Mouse (Mus musculus) CD4-positive, CD25-positive, alpha-beta regulatory T cell, adult 9 weeks (primary cell): Measurements from ENCODE around the gene Caskin1. TPM values are rescaled to one million over a fixed set of nuclear protein-coding genes. Genes with fewer than 3 reads are reported as not detected.

Experiments
- polyA plus RNA-seq: library from polyadenylated mRNA; unstranded; fragments of 100-300 nt; shearing (Covaris generic); gene quantifications from one replicate; pipeline ENCODE4 v1.2.1, GENCODE M21; 2017

The Caskin1 gene
- polyA plus RNA-seq, result 0.15 TPM

DNA sequence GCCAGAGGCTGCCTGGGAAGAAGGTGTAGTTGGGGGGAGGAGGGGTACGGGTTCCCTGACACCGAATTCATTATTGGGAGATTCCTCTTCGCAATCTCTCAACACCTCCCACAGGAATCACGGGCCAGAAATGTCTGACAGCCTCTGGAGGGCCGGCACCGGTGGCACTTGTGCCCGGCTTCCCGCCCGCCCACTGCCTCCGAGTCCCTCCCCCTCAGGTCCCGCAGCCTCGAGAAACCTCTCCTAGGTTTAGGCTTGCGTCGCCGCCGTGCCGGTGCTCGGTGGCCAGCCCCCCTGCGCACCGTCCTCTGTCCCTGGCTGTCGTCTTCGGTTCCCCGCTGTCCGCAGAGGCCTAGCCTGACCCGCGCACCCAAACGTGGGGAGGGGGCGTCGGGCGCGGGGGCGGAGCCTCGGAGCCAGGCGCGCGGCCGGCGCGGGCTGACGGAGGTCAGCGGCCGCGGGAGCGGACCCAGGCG is at the start of gene Caskin1:
Gene Caskin1 (plus strand): TSS at position 416 of the 476 bp plus-strand sequence.

GRCm38 (mm10) chr17:24442632-24443155 is 45.7 kb upstream of the Caskin1 start, which contains the start of gene Dnase1l2:
Dnase1l2 (minus strand) TSS chr17:24443105.

DNA sequence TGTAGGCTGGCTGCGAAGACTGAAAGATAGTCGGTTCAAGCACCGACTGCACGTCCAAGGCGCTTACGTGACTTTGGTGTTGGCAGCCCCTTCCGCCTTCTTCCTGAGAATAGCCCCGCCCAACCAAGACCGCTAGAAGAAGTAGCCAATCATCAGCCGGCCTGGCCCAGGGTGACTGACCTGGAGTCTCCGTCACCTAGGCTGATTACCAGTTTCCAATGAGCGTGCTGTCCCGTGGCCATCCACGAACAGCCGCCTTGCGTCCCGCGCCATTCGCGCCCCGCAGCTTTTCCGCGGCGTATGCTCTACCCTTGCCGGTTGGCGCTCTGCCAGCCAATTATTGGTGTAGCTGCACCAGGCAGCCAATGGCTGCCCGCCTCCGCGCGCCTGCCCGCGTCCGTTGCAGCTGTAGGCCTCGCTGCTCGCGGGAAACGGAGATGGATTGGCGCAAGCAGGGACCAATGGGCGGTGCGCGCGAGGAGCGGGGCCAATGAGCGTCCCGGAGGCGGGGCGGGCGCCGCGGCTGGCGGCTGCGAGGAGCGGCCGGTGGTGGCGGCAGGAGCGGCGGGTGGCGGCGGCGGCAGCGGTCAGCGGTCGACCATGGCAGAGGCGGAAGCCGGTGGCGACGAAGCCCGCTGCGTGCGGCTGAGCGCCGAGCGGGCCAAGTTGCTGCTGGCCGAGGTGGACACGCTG is 18.3 kb upstream of the Caskin1 start, which contains the start of the genes E4f1 and Pgp:
Gene E4f1 (minus strand): TSS at position 404 of the 693 bp plus-strand sequence.
Gene Pgp (plus strand): TSS at position 483 of the 693 bp plus-strand sequence.

DNA sequence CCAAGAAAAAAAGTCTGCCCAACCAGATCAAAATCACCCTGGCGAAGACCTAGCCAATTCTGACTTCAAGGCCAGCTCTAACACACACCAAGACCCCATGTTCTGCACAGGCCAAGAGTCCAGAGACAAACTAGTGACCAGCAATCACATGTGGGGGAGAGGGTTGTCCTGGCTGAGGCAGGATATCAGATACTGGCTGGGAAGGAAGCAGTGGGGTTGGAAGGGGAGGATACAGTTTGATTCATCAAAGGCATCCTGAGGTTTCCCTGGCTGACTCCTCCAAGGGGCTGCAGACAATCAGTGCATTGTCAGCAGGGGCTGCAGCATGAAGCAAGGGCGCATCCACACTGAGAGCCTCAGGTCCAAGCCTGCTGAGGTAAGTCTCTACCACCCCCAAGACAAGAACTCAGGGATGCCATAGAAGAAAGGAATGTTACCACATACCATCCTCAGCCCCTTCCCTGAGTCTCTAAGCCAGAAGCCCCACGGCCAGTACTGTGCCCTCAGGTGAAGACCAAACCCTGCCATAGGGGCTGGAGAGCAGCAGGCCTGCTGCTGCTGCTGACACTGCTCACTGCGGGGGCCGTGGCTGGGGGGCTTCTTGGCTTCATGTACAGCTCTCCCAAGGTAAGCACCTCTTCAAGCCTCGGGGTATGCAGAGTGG is 14.7 kb upstream of the Caskin1 start, which contains the start of gene Bricd5:
Gene Bricd5 (plus strand): TSS at position 273 of the 664 bp plus-strand sequence.

DNA sequence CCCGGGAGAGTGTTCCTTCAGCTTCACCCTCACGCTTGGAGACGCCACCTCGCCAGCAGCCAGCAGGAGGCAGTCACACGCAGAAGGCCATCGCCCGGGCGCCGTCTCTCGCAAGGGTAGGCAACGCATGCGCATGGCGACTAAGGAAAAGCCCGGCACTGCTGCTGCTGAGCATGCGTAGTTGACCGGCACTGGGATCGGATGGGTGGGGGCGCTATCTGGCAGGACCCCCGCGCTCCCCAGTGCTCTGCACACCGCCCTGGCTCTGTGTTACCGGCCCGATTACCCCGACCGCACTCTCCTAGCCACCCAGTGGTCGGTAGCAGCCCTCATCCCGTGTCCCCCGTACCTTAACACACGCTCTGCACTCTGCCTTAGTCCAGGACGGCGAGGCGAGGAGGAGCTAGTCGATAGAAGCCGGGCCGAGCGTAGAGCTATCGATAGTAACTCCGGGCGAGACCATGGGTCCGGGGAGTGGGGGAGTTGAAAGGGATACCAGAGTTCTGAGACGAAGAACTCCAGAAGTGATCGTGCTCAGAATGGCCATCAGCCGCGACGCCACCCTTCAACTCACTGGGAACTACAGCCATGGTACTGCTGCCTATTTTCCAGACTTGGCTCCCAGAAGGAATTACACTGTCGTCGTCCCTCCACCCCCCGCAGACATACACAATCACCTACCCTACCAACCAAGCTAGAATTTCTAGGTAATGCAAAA is 9.6 kb upstream of the Caskin1 start, which contains the start of gene Mlst8:
Gene Mlst8 (minus strand): TSS at position 416 of the 718 bp plus-strand sequence.

DNA sequence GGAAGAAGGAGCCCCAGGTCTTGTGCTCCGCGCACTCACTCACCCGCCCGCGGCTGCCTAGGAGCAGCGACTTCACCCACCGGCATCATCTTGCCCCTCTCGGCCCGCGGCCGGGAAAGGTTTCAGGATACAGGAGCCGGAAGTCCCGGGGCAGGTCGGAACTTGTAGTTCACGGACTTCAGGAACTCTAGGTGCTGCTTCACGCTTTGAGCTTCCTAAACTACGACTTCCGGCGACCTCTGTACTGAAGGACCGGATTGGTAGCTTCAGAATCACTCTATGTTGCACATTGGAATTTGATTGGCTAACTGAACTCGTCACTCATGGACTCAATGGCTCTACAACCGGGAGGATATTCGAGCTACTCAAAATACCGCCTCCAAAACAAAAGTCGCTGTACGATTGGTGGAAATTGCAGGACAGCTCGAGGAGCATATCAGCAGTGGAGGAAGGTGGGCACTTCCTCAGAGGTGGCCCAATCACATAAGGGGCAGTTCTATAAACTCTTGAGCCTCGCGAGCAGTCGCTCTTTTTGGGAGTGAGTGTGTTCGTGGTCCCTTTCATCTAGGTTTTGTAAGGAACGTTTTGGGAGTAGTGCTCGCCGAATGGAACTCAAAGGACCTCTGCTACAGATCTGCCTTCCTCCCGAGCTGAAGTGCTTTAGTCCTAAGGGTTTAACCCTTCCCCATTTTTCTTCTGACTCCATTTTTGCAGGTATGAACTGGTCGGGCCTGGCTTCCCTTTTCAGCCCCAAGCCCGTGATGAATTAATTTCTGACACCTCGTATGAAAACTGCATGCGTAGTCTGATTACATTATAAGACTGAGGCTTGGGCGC is 39.5 kb downstream of the Caskin1 start, which contains the start of gene Traf7:
Gene Traf7 (minus strand): TSS at position 216 of the 837 bp plus-strand sequence.

GRCm38 (mm10) chr17:24534160-24534718 is 45.8 kb downstream of the Caskin1 start, which contains the start of gene Rab26:
Rab26 (minus strand) TSS chr17:24534210.

GRCm38 (mm10) chr17:24549618-24550415 is 61.4 kb downstream of the Caskin1 start, which contains the start of gene Pkd1:
Pkd1 (plus strand) TSS chr17:24549834.

Other genes starting within 250 kb of the Caskin1 start
- gene Ccnf, start 237.1 kb upstream of the Caskin1 start, polyA plus RNA-seq, result 3.4 TPM
- 0.21 TPM for gene Abca17, start 137.5 kb upstream of the Caskin1 start, polyA plus RNA-seq
- gene Abca3, start 136.7 kb upstream of the Caskin1 start, polyA plus RNA-seq, result 41.1 TPM
- gene Rnps1, start 74.0 kb upstream of the Caskin1 start, polyA plus RNA-seq, result 205 TPM
- 78.7 TPM for gene Eci1, start 62.0 kb upstream of the Caskin1 start, polyA plus RNA-seq
- gene Dnase1l2, start 45.5 kb upstream of the Caskin1 start, polyA plus RNA-seq, result 4.9 TPM
- 58.6 TPM for gene E4f1, start 18.3 kb upstream of the Caskin1 start, polyA plus RNA-seq
- gene Pgp, start 18.2 kb upstream of the Caskin1 start, polyA plus RNA-seq, result 2.4 TPM
- gene Bricd5, start 14.7 kb upstream of the Caskin1 start, polyA plus RNA-seq, result not detected
- gene Mlst8, start 9.5 kb upstream of the Caskin1 start, polyA plus RNA-seq, result 30.8 TPM
- gene Traf7, start 39.3 kb downstream of the Caskin1 start, polyA plus RNA-seq, result 110 TPM
- 5.0 TPM for gene Rab26, start 45.6 kb downstream of the Caskin1 start, polyA plus RNA-seq
- 18.9 TPM for gene Pkd1, start 61.2 kb downstream of the Caskin1 start, polyA plus RNA-seq
- 52.7 TPM for gene Tsc2, start 144.0 kb downstream of the Caskin1 start, polyA plus RNA-seq
- gene Nthl1, start 144.1 kb downstream of the Caskin1 start, polyA plus RNA-seq, result 6.2 TPM
- not detected for gene Slc9a3r2, start 161.7 kb downstream of the Caskin1 start, polyA plus RNA-seq
- not detected for gene Npw, start 169.9 kb downstream of the Caskin1 start, polyA plus RNA-seq
- 2.3 TPM for gene Zfp598, start 181.1 kb downstream of the Caskin1 start, polyA plus RNA-seq
- gene Syngr3, start 201.4 kb downstream of the Caskin1 start, polyA plus RNA-seq, result 0.40 TPM
- 7.7 TPM for gene Gfer, start 207.6 kb downstream of the Caskin1 start, polyA plus RNA-seq
- 1.7 TPM for gene Noxo1, start 207.6 kb downstream of the Caskin1 start, polyA plus RNA-seq
- gene Tbl3, start 219.1 kb downstream of the Caskin1 start, polyA plus RNA-seq, result 71.9 TPM
- not detected for gene Rnf151, start 229.5 kb downstream of the Caskin1 start, polyA plus RNA-seq
- gene Rps2, start 229.5 kb downstream of the Caskin1 start, polyA plus RNA-seq, result 660 TPM
- 257 TPM for gene Ndufb10, start 235.9 kb downstream of the Caskin1 start, polyA plus RNA-seq
- not detected for gene Rpl3l, start 239.2 kb downstream of the Caskin1 start, polyA plus RNA-seq
- 20.9 TPM for gene Msrb1, start 248.0 kb downstream of the Caskin1 start, polyA plus RNA-seq